Mouse (Mus musculus): ENCODE results near the gene Gm3012. TPM values are rescaled to one million over a fixed set of nuclear protein-coding genes. Genes with fewer than 3 reads are reported as not detected.
"Not testable (repeated sequence)": the region's sequence is repeated elsewhere in the genome, so short reads cannot be mapped to it uniquely, and the experiment has no call there.

Gene Gm3012
- not detected in 2 replicates for polyA plus RNA-seq (2012)

DNA sequence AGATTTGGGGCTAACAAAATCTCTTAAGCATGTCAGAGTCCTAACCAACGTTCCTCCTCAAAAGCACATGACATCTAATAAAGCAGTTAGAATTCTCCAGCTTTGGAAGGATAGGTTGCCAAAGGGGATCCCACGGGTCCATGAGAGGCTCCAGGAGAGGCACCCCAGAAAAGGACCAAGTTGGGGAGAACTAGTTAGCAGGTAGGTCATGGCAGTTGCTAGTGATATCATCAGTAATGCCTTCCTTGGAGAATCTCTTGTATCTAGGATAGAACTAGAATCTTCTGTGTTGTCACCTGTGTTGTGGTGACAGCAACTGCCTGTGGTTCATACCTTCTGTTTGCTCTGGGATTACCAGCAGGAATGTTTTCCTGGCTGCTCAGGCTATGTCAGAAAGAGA is at the start of gene Gm3012:
Gene Gm3012, plus strand, starts transcription at position 301 of the 400 bp plus-strand sequence.
- not testable (repeated sequence) for TF ChIP-seq GATA1 (IDR thresholded peaks at IDR 0.05; ENCODE audit: low read length)

GRCm38 (mm10) chr14:3651730-3652129 is 17.4 kb downstream of the Gm3012 start, which contains the start of gene Gm3020:
TSS of gene Gm3020 (plus strand) at chr14:3652030.
- TF ChIP-seq GATA1 (IDR thresholded peaks at IDR 0.05; ENCODE audit: low read length): not testable (repeated sequence)

DNA sequence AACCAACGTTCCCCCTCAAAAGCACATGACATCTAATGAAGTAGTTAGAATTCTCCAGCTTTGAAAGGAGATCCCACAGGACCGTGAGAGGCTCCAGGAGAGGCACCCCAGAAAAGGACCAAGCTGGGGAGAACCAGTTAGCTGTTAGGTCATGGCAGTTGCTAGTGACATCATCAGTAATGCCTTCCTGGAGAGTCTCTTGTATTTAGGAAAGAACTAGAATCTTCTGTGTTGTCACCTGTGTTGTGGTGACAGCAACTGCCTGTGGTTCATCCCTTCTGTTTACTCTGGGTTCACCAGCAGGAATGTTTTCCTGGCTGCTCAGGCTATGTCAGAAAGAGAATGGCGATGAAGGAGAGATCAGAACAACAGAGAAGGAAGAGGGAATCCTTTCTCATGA is 54.2 kb downstream of the Gm3012 start, which contains the start of gene Gm3043:
Gene Gm3043, plus strand, starts transcription at position 301 of the 400 bp plus-strand sequence.
- not testable (repeated sequence) for TF ChIP-seq GATA1 (IDR thresholded peaks at IDR 0.05; ENCODE audit: low read length)

Other genes with a start within 250 kb of the Gm3012 start
- not detected in 2 replicates for gene Gm10413, start 239.4 kb upstream of the Gm3012 start, polyA plus RNA-seq (2012)
- gene Gm10409, start 221.9 kb upstream of the Gm3012 start, polyA plus RNA-seq (2012): not detected in 2 replicates
- gene Gm3005, start 206.4 kb upstream of the Gm3012 start, polyA plus RNA-seq (2012): not detected in 2 replicates
- not detected in 2 replicates for gene Gm10408, start 185.1 kb upstream of the Gm3012 start, polyA plus RNA-seq (2012)
- gene Gm3020, start 17.5 kb downstream of the Gm3012 start, polyA plus RNA-seq (2012): not detected in 2 replicates
- not detected in 2 replicates for gene Gm3043, start 54.3 kb downstream of the Gm3012 start, polyA plus RNA-seq (2012)
- not detected in 2 replicates for gene Gm3002, start 175.6 kb downstream of the Gm3012 start, polyA plus RNA-seq (2012)
- gene Gm3033, start 211.7 kb downstream of the Gm3012 start, polyA plus RNA-seq (2012): not detected in 2 replicates
- not detected in 2 replicates for gene Gm2916, start 249.7 kb downstream of the Gm3012 start, polyA plus RNA-seq (2012)

Data from G1E-ER4 (cell line).